Mouse (Mus musculus): Measurements from ENCODE around the gene Btg2.

DNA sequence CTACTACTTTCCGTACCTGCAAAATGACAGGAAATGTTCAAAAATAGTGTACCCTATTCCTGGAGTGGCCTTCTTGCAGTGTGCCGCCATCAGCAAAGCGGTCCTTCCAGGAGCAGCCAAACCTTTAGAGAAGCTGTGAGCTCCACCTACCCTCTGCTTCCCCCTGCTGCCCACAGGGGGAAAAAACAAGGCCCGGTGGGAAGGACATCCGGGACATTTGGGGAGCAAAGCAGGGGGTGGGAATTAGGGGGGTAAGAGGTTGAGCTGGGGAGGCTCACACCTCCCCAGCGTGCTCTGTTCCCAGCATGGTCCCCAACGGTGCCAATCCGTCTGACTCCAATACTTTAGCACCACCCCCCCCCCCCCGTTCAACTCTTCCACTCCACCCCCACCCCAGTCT is 32.9 kb downstream of the Btg2 start:
- TF ChIP-seq RAD21 (IDR thresholded peaks at IDR 0.05; ENCODE audit: low read depth, low read length) (peak; percentile 69), ZKSCAN1 (IDR thresholded peaks at IDR 0.05; ENCODE audit: borderline replicate concordance, low read depth, low read length) (no peak), HCFC1 (IDR thresholded peaks at IDR 0.05; ENCODE audit: low read depth, low read length) (no peak), CTCF (conservative IDR thresholded peaks at IDR 0.05 in 1 of 2, IDR thresholded peaks at IDR 0.05 in 1 of 2; ENCODE audit: low read depth in 2 of 2, low read length in 2 of 2) (peak; percentile 24 to 77; a peak in 3 of 4 replicates), MAX (IDR thresholded peaks at IDR 0.05; ENCODE audit: low read length) (no peak), CHD1 (IDR thresholded peaks at IDR 0.05; ENCODE audit: low read depth, low read length) (no peak), KAT2A (IDR thresholded peaks at IDR 0.05; ENCODE audit: insufficient replicate concordance, low read length) (no peak), SMC3 (IDR thresholded peaks at IDR 0.05; ENCODE audit: low read depth, low read length) (peak; percentile 68), MAFK (IDR thresholded peaks at IDR 0.05; ENCODE audit: insufficient replicate concordance, low read length) (no peak), USF1 (IDR thresholded peaks at IDR 0.05; ENCODE audit: low read depth, low read length) (no peak), POLR2A (IDR thresholded peaks at IDR 0.05; ENCODE audit: low read depth, low read length) (no peak), ELF1 (IDR thresholded peaks at IDR 0.05; ENCODE audit: low read depth, low read length) (no peak), EP300 (IDR thresholded peaks at IDR 0.05; ENCODE audit: low read length) (no peak)

Data from CH12.LX (cell line).